Mouse (Mus musculus): ENCODE measurements at regions not wholly inside any gene's neighbourhood (a gene's known extent, or its start where the extent isn't known, plus 50 kb on each side); places are given as distances from the start of the nearest gene placed in this dataset.
"Not testable (repeated sequence)": the region's sequence is repeated elsewhere in the genome, so short reads cannot be mapped to it uniquely, and the experiment has no call there.

DNA sequence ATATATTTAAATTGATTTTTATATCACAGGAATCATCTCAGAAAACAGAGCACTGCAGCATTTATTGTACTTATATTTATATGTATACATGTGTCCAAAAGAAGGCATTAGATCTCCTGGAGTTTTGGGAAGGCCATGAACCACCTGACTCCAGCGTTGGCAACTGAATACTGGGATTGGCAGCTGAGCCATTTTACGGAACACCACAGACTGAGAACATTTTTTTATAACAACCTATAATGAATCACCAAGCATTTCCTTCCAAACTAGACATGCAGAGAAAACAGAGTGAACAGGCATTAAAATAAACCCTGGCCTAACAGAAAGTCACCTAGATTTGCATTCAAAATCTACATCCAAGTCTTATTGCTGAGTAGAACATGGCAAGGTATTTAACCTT is 686.0 kb upstream of the Intu start:
- H3K4me2 ChIP-seq (replicated peaks; ENCODE audit: low read depth, low read length): no peak overlapping the region
- ATAC-seq (ENCODE audit: low FRiP score, low TSS enrichment): no peak
- no peak overlapping the region for H3K4me3 ChIP-seq (ENCODE audit: low read length)
- no peaks in the 10 kb centered on the region for H3K9me3 ChIP-seq (ENCODE audit: low read length)
- 73% methylated on average over 2 of the region's 2 CpGs for WGBS
- H3K27me3 ChIP-seq (ENCODE audit: insufficient read depth, low read length): no peaks in the 10 kb centered on the region
- no peaks in the 10 kb centered on the region for H3K36me3 ChIP-seq (ENCODE audit: insufficient read depth, low read length)
- H3K27ac ChIP-seq (ENCODE audit: low read length): no peak overlapping the region
- H3K9ac ChIP-seq (replicated peaks; ENCODE audit: low read length): no peak overlapping the region
- H3K4me1 ChIP-seq (ENCODE audit: insufficient read depth, low read length): no peaks in the 10 kb centered on the region

- no peaks in the 10 kb centered on the region for H3K9me3 ChIP-seq (ENCODE audit: low read length)
- no peaks in the 10 kb centered on the region for H3K27me3 ChIP-seq (ENCODE audit: insufficient read depth, low read length)
- H3K9ac ChIP-seq (replicated peaks; ENCODE audit: low read length): no peak overlapping the region
- H3K4me3 ChIP-seq (ENCODE audit: low read length): no peak overlapping the region
- WGBS: 87% methylated on average over 6 of the region's 6 CpGs
- no peak overlapping the region for H3K4me2 ChIP-seq (replicated peaks; ENCODE audit: low read depth, low read length)
- H3K27ac ChIP-seq (ENCODE audit: low read length): no peak overlapping the region
- H3K4me1 ChIP-seq (ENCODE audit: insufficient read depth, low read length): no peaks in the 10 kb centered on the region
- no peak for ATAC-seq (ENCODE audit: low FRiP score, low TSS enrichment)
- H3K36me3 ChIP-seq (ENCODE audit: insufficient read depth, low read length): no peaks in the 10 kb centered on the region
These were observed 682.3 kb upstream of the Intu start for GRCm38 (mm10) chr3:39848829-39849228.

- H3K4me3 ChIP-seq (ENCODE audit: low read length): no peak overlapping the region
- H3K9ac ChIP-seq (replicated peaks; ENCODE audit: low read length): no peak overlapping the region
- 91% methylated on average over 8 of the region's 9 CpGs for WGBS
- H3K4me2 ChIP-seq (replicated peaks; ENCODE audit: low read depth, low read length): no peak overlapping the region
- H3K4me1 ChIP-seq (ENCODE audit: insufficient read depth, low read length): no peaks in the 10 kb centered on the region
- H3K36me3 ChIP-seq (ENCODE audit: insufficient read depth, low read length): no peaks in the 10 kb centered on the region
- no peaks in the 10 kb centered on the region for H3K9me3 ChIP-seq (ENCODE audit: low read length)
- H3K27me3 ChIP-seq (ENCODE audit: insufficient read depth, low read length): no peaks in the 10 kb centered on the region
- no peak overlapping the region for H3K27ac ChIP-seq (ENCODE audit: low read length)
- ATAC-seq (ENCODE audit: low FRiP score, low TSS enrichment): no peak
These were observed 673.8 kb upstream of the Intu start for GRCm38 (mm10) chr3:39857214-39857839.

- not testable (repeated sequence) for ATAC-seq (ENCODE audit: low FRiP score, low TSS enrichment); H3K4me3 ChIP-seq (ENCODE audit: low read length); H3K9ac ChIP-seq (replicated peaks; ENCODE audit: low read length); H3K27me3 ChIP-seq (ENCODE audit: insufficient read depth, low read length); H3K4me1 ChIP-seq (ENCODE audit: insufficient read depth, low read length); H3K36me3 ChIP-seq (ENCODE audit: insufficient read depth, low read length); H3K9me3 ChIP-seq (ENCODE audit: low read length); H3K4me2 ChIP-seq (replicated peaks; ENCODE audit: low read depth, low read length); H3K27ac ChIP-seq (ENCODE audit: low read length)
- WGBS: 69% methylated on average over 1 of the region's 1 CpGs
These were observed 655.0 kb upstream of the Intu start for GRCm38 (mm10) chr3:39876046-39876445.

GRCm38 (mm10) chr3:39884370-39884769 is 646.7 kb upstream of the Intu start:
- H3K27ac ChIP-seq (ENCODE audit: low read length): no peak overlapping the region
- H3K4me1 ChIP-seq (ENCODE audit: insufficient read depth, low read length): no peaks in the 10 kb centered on the region
- no peak overlapping the region for H3K4me2 ChIP-seq (replicated peaks; ENCODE audit: low read depth, low read length)
- no peaks in the 10 kb centered on the region for H3K36me3 ChIP-seq (ENCODE audit: insufficient read depth, low read length)
- 69% methylated on average over 4 of the region's 4 CpGs for WGBS
- H3K4me3 ChIP-seq (ENCODE audit: low read length): no peak overlapping the region
- H3K9ac ChIP-seq (replicated peaks; ENCODE audit: low read length): no peak overlapping the region
- no peak for ATAC-seq (ENCODE audit: low FRiP score, low TSS enrichment)
- H3K27me3 ChIP-seq (ENCODE audit: insufficient read depth, low read length): no peaks in the 10 kb centered on the region
- no peaks in the 10 kb centered on the region for H3K9me3 ChIP-seq (ENCODE audit: low read length)

GRCm38 (mm10) chr3:39888376-39888775 is 642.7 kb upstream of the Intu start:
- no peaks in the 10 kb centered on the region for H3K36me3 ChIP-seq (ENCODE audit: insufficient read depth, low read length)
- no peaks in the 10 kb centered on the region for H3K4me1 ChIP-seq (ENCODE audit: insufficient read depth, low read length)
- H3K27me3 ChIP-seq (ENCODE audit: insufficient read depth, low read length): no peaks in the 10 kb centered on the region
- no peak overlapping the region for H3K4me2 ChIP-seq (replicated peaks; ENCODE audit: low read depth, low read length)
- no peak overlapping the region for H3K4me3 ChIP-seq (ENCODE audit: low read length)
- H3K9me3 ChIP-seq (ENCODE audit: low read length): no peaks in the 10 kb centered on the region
- no peak for ATAC-seq (ENCODE audit: low FRiP score, low TSS enrichment)
- H3K27ac ChIP-seq (ENCODE audit: low read length): no peak overlapping the region
- WGBS: 87% methylated on average over 5 of the region's 5 CpGs
- no peak overlapping the region for H3K9ac ChIP-seq (replicated peaks; ENCODE audit: low read length)

GRCm38 (mm10) chr3:39889222-39889621 is 641.9 kb upstream of the Intu start:
- Histone ChIP-seq H3K9me3 (ENCODE audit: low read length) (no peaks in the 10 kb centered on the region), H3K27ac (ENCODE audit: low read length) (no peak overlapping the region), H3K9ac (replicated peaks; ENCODE audit: low read length) (no peak overlapping the region), H3K4me1 (ENCODE audit: insufficient read depth, low read length) (no peaks in the 10 kb centered on the region), H3K4me2 (replicated peaks; ENCODE audit: low read depth, low read length) (no peak overlapping the region), H3K27me3 (ENCODE audit: insufficient read depth, low read length) (no peaks in the 10 kb centered on the region), H3K4me3 (ENCODE audit: low read length) (no peak overlapping the region), H3K36me3 (ENCODE audit: insufficient read depth, low read length) (no peaks in the 10 kb centered on the region)
- ATAC-seq (ENCODE audit: low FRiP score, low TSS enrichment): no peak
- 61% methylated on average over 2 of the region's 2 CpGs for WGBS

- no peaks in the 10 kb centered on the region for H3K27me3 ChIP-seq (ENCODE audit: insufficient read depth, low read length)
- H3K9ac ChIP-seq (replicated peaks; ENCODE audit: low read length): no peak overlapping the region
- no peak for ATAC-seq (ENCODE audit: low FRiP score, low TSS enrichment)
- H3K9me3 ChIP-seq (ENCODE audit: low read length): no peaks in the 10 kb centered on the region
- no peaks in the 10 kb centered on the region for H3K4me1 ChIP-seq (ENCODE audit: insufficient read depth, low read length)
- no peaks in the 10 kb centered on the region for H3K36me3 ChIP-seq (ENCODE audit: insufficient read depth, low read length)
- H3K4me3 ChIP-seq (ENCODE audit: low read length): no peak overlapping the region
- H3K27ac ChIP-seq (ENCODE audit: low read length): no peak overlapping the region
- WGBS: 50% methylated on average over 5 of the region's 5 CpGs
- no peak overlapping the region for H3K4me2 ChIP-seq (replicated peaks; ENCODE audit: low read depth, low read length)
These were observed 632.1 kb upstream of the Intu start for GRCm38 (mm10) chr3:39898961-39899360.

- WGBS: 73% methylated on average over 2 of the region's 2 CpGs
- H3K27ac ChIP-seq (ENCODE audit: low read length): no peak overlapping the region
- ATAC-seq (ENCODE audit: low FRiP score, low TSS enrichment): no peak
These were observed 630.9 kb upstream of the Intu start for GRCm38 (mm10) chr3:39900207-39900606.

GRCm38 (mm10) chr3:39904377-39904776 is 626.7 kb upstream of the Intu start:
- Histone ChIP-seq H3K4me2 (replicated peaks; ENCODE audit: low read depth, low read length) (no peak overlapping the region), H3K9ac (replicated peaks; ENCODE audit: low read length) (no peak overlapping the region), H3K4me3 (ENCODE audit: low read length) (no peak overlapping the region), H3K36me3 (ENCODE audit: insufficient read depth, low read length) (no peaks in the 10 kb centered on the region), H3K27ac (ENCODE audit: low read length) (no peak overlapping the region), H3K9me3 (ENCODE audit: low read length) (no peaks in the 10 kb centered on the region), H3K4me1 (ENCODE audit: insufficient read depth, low read length) (no peaks in the 10 kb centered on the region), H3K27me3 (ENCODE audit: insufficient read depth, low read length) (no peaks in the 10 kb centered on the region)
- ATAC-seq (ENCODE audit: low FRiP score, low TSS enrichment): no peak
- WGBS: 77% methylated on average over 3 of the region's 3 CpGs

More at GRCm38 (mm10) chr3:39900207-39900606, 630.9 kb upstream of the Intu start:
- no peak overlapping the region for H3K9ac ChIP-seq (replicated peaks; ENCODE audit: low read length)
- H3K4me1 ChIP-seq (ENCODE audit: insufficient read depth, low read length): no peaks in the 10 kb centered on the region
- no peak overlapping the region for H3K4me3 ChIP-seq (ENCODE audit: low read length)
- no peaks in the 10 kb centered on the region for H3K9me3 ChIP-seq (ENCODE audit: low read length)
- no peaks in the 10 kb centered on the region for H3K27me3 ChIP-seq (ENCODE audit: insufficient read depth, low read length)
- no peak overlapping the region for H3K4me2 ChIP-seq (replicated peaks; ENCODE audit: low read depth, low read length)
- H3K36me3 ChIP-seq (ENCODE audit: insufficient read depth, low read length): no peaks in the 10 kb centered on the region
